Comparison of ENCODE assay signal across 1 mouse cellular context in the genomic region with DNA sequence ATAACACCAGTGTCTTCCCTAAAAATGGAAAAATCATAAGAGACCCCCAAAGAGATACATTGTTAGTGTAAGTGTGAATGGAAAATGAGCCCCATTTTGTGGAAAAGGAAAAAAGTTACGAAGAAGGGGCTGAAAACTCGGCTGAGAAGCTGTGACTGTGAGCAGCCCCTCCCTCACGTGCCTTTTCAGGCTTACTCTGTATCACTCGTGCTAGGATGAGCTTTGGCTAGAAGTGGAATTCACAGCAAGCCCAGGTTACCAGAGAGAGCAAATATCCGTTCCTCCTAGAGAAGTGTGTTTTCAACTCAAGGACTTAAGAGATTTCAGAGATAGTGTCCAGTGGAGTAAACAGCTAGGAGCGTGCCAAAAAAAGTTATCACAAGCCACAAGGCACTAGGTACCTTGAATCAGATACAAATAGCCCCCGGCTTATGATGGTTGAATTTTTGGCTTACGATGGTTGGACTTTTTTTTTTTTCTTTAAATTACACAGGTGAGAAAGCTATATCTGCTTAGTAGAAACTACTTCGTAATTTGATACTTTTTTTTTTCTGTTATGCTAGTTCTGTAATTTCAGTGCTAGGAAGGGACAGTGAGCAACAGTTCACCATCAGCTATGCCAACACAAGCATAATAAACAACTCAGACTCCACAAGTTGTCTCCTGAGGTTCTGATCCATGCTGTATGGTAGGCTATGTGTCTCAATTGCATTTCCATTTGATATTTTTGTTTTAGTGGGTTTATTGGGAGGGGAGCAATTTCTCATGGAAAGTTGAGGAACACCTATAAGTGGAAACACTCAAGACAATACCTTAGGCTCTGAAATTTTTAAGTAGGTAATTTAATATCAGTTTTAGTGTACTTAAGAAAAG.
TF ChIP-seq lines count a peak whose summit lies in the region.

No protein-coding gene starts in this region.

TF ChIP-seq in CH12.LX, 34 proteins besides CTCF, POLR2A, EP300 and RAD21:
- peak; percentile 79; the same call in 1 of the 2 replicates for TF ChIP-seq CHD1 (IDR thresholded peaks at IDR 0.05; ENCODE audit: low read depth, low read length)
- no peak for TF ChIP-seq TBP (conservative IDR thresholded peaks at IDR 0.05; ENCODE audit: low read depth, low read length)
- peak; percentile 64 for TF ChIP-seq SIN3A (IDR thresholded peaks at IDR 0.05; ENCODE audit: low read length)
- TF ChIP-seq BHLHE40 (IDR thresholded peaks at IDR 0.05; ENCODE audit: low read depth, low read length) = peak; percentile 96
- TF ChIP-seq MAX (IDR thresholded peaks at IDR 0.05; ENCODE audit: low read length) = 0 out of 2 replicates have a peak, but pooled peaks have one; percentile 24
- TF ChIP-seq MXI1 (IDR thresholded peaks at IDR 0.05; ENCODE audit: low read depth, low read length) = peak; percentile 61; the same call in 1 of the 2 replicates
- TF ChIP-seq NRF1 (IDR thresholded peaks at IDR 0.05; ENCODE audit: low read depth, low read length) = no peak
- TF ChIP-seq ZNF384 (IDR thresholded peaks at IDR 0.05; ENCODE audit: low read depth, low read length) = peak; percentile 78
